Mouse (Mus musculus): Measurements from ENCODE around the gene Cbln3. TPM values are rescaled to one million over a fixed set of nuclear protein-coding genes. Genes with fewer than 3 reads are reported as not detected.

Gene Cbln3
- polyA plus RNA-seq, 1 experiment from 2014 or later, result 0.04 TPM

- no peak overlapping the region for H3K4me3 ChIP-seq (replicated peaks)
- WGBS, result 78% methylated on average over 5 of the region's 5 CpGs
- peaks cover 8% of the 10 kb centered on the region for H3K36me3 ChIP-seq (replicated peaks)
- H3K27me3 ChIP-seq, result no peaks in the 10 kb centered on the region
- no peak for ATAC-seq (ENCODE audit: low FRiP score)
- H3K9me3 ChIP-seq, result no peaks in the 10 kb centered on the region
- 0 out of 2 replicates have a peak, but pooled peaks cover 4% of the 10 kb centered on the region for H3K4me1 ChIP-seq
- H3K4me2 ChIP-seq, result no peak overlapping the region
- H3K9ac ChIP-seq, result no peak overlapping the region
- no peak overlapping the region for H3K27ac ChIP-seq
Measured at GRCm38 (mm10) chr14:55834808-55835533, 49.2 kb downstream of the Cbln3 start.

DNA sequence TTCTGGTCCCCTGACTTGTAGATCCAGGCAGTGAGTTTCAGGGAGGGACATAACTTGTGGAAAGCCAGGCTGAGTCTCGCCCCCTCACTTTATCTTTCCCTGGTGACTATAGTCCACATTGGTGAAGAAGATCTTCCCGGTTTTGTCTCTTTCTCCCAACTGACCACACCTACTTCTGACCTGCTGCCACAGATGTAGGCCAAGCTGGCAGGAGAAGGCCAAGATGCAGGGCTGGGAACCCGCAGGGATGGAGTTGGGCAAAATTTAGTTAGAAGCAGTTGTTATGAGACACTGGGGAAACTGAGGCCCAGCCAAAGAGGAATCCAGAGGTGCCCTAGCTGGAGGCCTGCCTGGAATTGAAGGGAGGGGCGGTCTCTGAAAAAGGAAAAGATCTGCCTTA lies 51.1 kb downstream of the Cbln3 start:
- H3K27ac ChIP-seq, result no peak overlapping the region
- WGBS, result 88% methylated on average over 4 of the region's 4 CpGs
- H3K4me1 ChIP-seq, result no peaks in the 10 kb centered on the region
- no peak overlapping the region for H3K4me3 ChIP-seq (replicated peaks)
- H3K9ac ChIP-seq, result no peak overlapping the region
- no peak overlapping the region for H3K4me2 ChIP-seq
- ATAC-seq (ENCODE audit: low FRiP score), result no peak
- peaks cover 8% of the 10 kb centered on the region for H3K36me3 ChIP-seq (replicated peaks)
- no peaks in the 10 kb centered on the region for H3K9me3 ChIP-seq
- no peaks in the 10 kb centered on the region; the same call in 1 of the 2 replicates for H3K27me3 ChIP-seq

DNA sequence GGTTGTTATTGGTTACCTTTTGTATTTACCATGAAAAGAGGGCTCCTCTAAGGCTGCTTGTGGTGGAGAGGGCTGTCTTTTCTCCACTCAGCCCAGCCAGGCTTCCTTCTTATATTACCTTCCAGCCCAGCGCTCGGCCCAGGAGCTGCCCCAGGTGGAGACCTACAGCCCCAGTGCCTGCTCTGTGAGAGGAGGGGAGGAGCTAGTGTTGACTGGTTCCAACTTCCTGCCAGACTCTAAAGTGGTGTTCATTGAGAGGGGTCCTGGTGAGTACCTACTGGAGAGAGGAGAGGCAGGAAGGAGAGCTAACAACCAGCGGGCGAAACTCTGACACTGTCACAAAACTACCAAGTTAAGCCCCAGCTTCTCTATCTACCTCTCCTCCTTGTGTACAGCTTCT lies 53.9 kb downstream of the Cbln3 start:
- no peak overlapping the region for H3K27ac ChIP-seq
- H3K9me3 ChIP-seq, result no peaks in the 10 kb centered on the region
- no peak overlapping the region for H3K4me3 ChIP-seq (replicated peaks)
- H3K27me3 ChIP-seq, result peaks cover 22% of the 10 kb centered on the region
- no peak overlapping the region for H3K9ac ChIP-seq
- no peak for ATAC-seq (ENCODE audit: low FRiP score)
- 88% methylated on average over 4 of the region's 4 CpGs for WGBS
- peaks cover 17% of the 10 kb centered on the region for H3K4me1 ChIP-seq
- peaks cover 8% of the 10 kb centered on the region for H3K36me3 ChIP-seq (replicated peaks)
- H3K4me2 ChIP-seq, result no peak overlapping the region

DNA sequence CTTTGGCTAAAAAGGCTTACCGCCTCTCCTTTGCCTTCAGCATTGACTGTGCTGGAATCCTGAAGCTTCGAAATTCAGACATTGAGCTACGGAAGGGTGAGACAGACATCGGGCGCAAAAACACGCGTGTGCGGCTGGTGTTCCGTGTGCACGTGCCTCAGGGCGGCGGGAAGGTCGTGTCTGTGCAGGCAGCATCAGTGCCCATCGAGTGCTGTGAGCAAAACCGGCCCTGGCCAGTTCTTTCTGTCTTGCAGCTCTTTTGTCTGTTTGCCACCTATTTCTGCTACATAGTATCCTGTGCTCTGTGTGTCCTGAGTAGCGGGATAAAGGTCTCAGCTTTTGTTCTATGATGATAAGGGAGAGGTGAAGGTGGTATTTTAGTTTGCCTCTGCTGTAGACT lies 54.3 kb downstream of the Cbln3 start:
- H3K27ac ChIP-seq, result no peak overlapping the region
- WGBS, result 93% methylated on average over 16 of the region's 16 CpGs
- peaks cover 22% of the 10 kb centered on the region for H3K4me1 ChIP-seq
- peaks cover 8% of the 10 kb centered on the region for H3K36me3 ChIP-seq (replicated peaks)
- H3K4me3 ChIP-seq (replicated peaks), result no peak overlapping the region
- ATAC-seq (ENCODE audit: low FRiP score), result no peak
- no peak overlapping the region for H3K4me2 ChIP-seq
- H3K9ac ChIP-seq, result no peak overlapping the region
- no peaks in the 10 kb centered on the region for H3K9me3 ChIP-seq
- H3K27me3 ChIP-seq, result peaks cover 27% of the 10 kb centered on the region

Other genes with a start within 250 kb of the Cbln3 start
- 68.5 and 68.6 TPM in 2 replicates for gene Ipo4, start 248.4 kb downstream of the Cbln3 start, polyA plus RNA-seq (2016; fragmentation: Nextera tagmentation; extraction: Ambion mirVana)
- gene Gm49378, start 246.5 kb downstream of the Cbln3 start, polyA plus RNA-seq (2016; fragmentation: Nextera tagmentation; extraction: Ambion mirVana), result 4.0 and 5.6 TPM in 2 replicates
- 68.7 and 73.4 TPM in 2 replicates for gene Tm9sf1, start 240.6 kb downstream of the Cbln3 start, polyA plus RNA-seq (2016; fragmentation: Nextera tagmentation; extraction: Ambion mirVana)
- gene Tssk4, start 234.2 kb downstream of the Cbln3 start, polyA plus RNA-seq (2016; fragmentation: Nextera tagmentation; extraction: Ambion mirVana), result 0.65 and 0.68 TPM in 2 replicates
- 60.5 and 64.5 TPM in 2 replicates for gene Mdp1, start 223.9 kb downstream of the Cbln3 start, polyA plus RNA-seq (2016; fragmentation: Nextera tagmentation; extraction: Ambion mirVana)
- gene Gmpr2, start 212.5 kb downstream of the Cbln3 start, polyA plus RNA-seq (2016; fragmentation: Nextera tagmentation; extraction: Ambion mirVana), result 59.3 and 63.5 TPM in 2 replicates
- gene Nedd8, start 212.3 kb downstream of the Cbln3 start, polyA plus RNA-seq (2016; fragmentation: Nextera tagmentation; extraction: Ambion mirVana), result 577 and 583 TPM in 2 replicates
- gene Tinf2, start 202.6 kb downstream of the Cbln3 start, polyA plus RNA-seq (2016; fragmentation: Nextera tagmentation; extraction: Ambion mirVana), result 61.6 and 68.2 TPM in 2 replicates
- gene Tgm1, start 170.5 kb downstream of the Cbln3 start, polyA plus RNA-seq (2016; fragmentation: Nextera tagmentation; extraction: Ambion mirVana), result 0.55 and 0.58 TPM in 2 replicates
- 32.1 and 34.0 TPM in 2 replicates for gene Rabggta, start 162.1 kb downstream of the Cbln3 start, polyA plus RNA-seq (2016; fragmentation: Nextera tagmentation; extraction: Ambion mirVana)
- 68.8 and 74.1 TPM in 2 replicates for gene Dhrs1, start 138.7 kb downstream of the Cbln3 start, polyA plus RNA-seq (2016; fragmentation: Nextera tagmentation; extraction: Ambion mirVana)
- 47.9 and 52.0 TPM in 2 replicates for gene Nop9, start 138.7 kb downstream of the Cbln3 start, polyA plus RNA-seq (2016; fragmentation: Nextera tagmentation; extraction: Ambion mirVana)
- gene Cideb, start 125.9 kb downstream of the Cbln3 start, polyA plus RNA-seq (2016; fragmentation: Nextera tagmentation; extraction: Ambion mirVana), result 0.40 TPM in 1 of 2 replicates, not detected in the other
- gene Ltb4r2, start 123.0 kb downstream of the Cbln3 start, polyA plus RNA-seq (2016; fragmentation: Nextera tagmentation; extraction: Ambion mirVana), result 0.20 and 0.41 TPM in 2 replicates
- gene Ltb4r1, start 118.4 kb downstream of the Cbln3 start, polyA plus RNA-seq (2016; fragmentation: Nextera tagmentation; extraction: Ambion mirVana), result 0.13 and 0.19 TPM in 2 replicates
- 5.5 and 6.0 TPM in 2 replicates for gene Adcy4, start 100.3 kb downstream of the Cbln3 start, polyA plus RNA-seq (2016; fragmentation: Nextera tagmentation; extraction: Ambion mirVana)
- gene Ripk3, start 95.5 kb downstream of the Cbln3 start, polyA plus RNA-seq (2016; fragmentation: Nextera tagmentation; extraction: Ambion mirVana), result 5.1 and 5.9 TPM in 2 replicates
- gene Nfatc4, start 61.2 kb downstream of the Cbln3 start, polyA plus RNA-seq (2016; fragmentation: Nextera tagmentation; extraction: Ambion mirVana), result 25.4 and 35.6 TPM in 2 replicates
- 23.9 and 26.9 TPM in 2 replicates for gene Nynrin, start 30.4 kb downstream of the Cbln3 start, polyA plus RNA-seq (2016; fragmentation: Nextera tagmentation; extraction: Ambion mirVana)
- 18.9 and 21.2 TPM in 2 replicates for gene Khnyn, start 555 bp upstream of the Cbln3 start, polyA plus RNA-seq (2016; fragmentation: Nextera tagmentation; extraction: Ambion mirVana)
- gene Sdr39u1, start 15.9 kb upstream of the Cbln3 start, polyA plus RNA-seq (2016; fragmentation: Nextera tagmentation; extraction: Ambion mirVana), result 42.6 and 51.0 TPM in 2 replicates
- not detected in 2 replicates for gene Cma1, start 60.3 kb upstream of the Cbln3 start, polyA plus RNA-seq (2016; fragmentation: Nextera tagmentation; extraction: Ambion mirVana)
- not detected in 2 replicates for gene Cma2, start 66.6 kb upstream of the Cbln3 start, polyA plus RNA-seq (2016; fragmentation: Nextera tagmentation; extraction: Ambion mirVana)
- gene Mcpt1, start 133.6 kb upstream of the Cbln3 start, polyA plus RNA-seq (2016; fragmentation: Nextera tagmentation; extraction: Ambion mirVana), result not detected in 2 replicates
- gene Mcpt9, start 146.1 kb upstream of the Cbln3 start, polyA plus RNA-seq (2016; fragmentation: Nextera tagmentation; extraction: Ambion mirVana), result not detected in 2 replicates
- gene Mcpt2, start 157.6 kb upstream of the Cbln3 start, polyA plus RNA-seq (2016; fragmentation: Nextera tagmentation; extraction: Ambion mirVana), result not detected in 2 replicates
- gene Mcpt4, start 177.9 kb upstream of the Cbln3 start, polyA plus RNA-seq (2016; fragmentation: Nextera tagmentation; extraction: Ambion mirVana), result not detected in 2 replicates
- not detected in 2 replicates for gene Mcpt8, start 200.9 kb upstream of the Cbln3 start, polyA plus RNA-seq (2016; fragmentation: Nextera tagmentation; extraction: Ambion mirVana)
- gene Ctsg, start 218.2 kb upstream of the Cbln3 start, polyA plus RNA-seq (2016; fragmentation: Nextera tagmentation; extraction: Ambion mirVana), result not detected in 2 replicates
- gene Gzme, start 236.2 kb upstream of the Cbln3 start, polyA plus RNA-seq (2016; fragmentation: Nextera tagmentation; extraction: Ambion mirVana), result not detected in 2 replicates
- not detected in 2 replicates for gene Gzmd, start 248.2 kb upstream of the Cbln3 start, polyA plus RNA-seq (2016; fragmentation: Nextera tagmentation; extraction: Ambion mirVana)